Comparison of ENCODE assay signal across 9 mouse cellular contexts in the genomic region with DNA sequence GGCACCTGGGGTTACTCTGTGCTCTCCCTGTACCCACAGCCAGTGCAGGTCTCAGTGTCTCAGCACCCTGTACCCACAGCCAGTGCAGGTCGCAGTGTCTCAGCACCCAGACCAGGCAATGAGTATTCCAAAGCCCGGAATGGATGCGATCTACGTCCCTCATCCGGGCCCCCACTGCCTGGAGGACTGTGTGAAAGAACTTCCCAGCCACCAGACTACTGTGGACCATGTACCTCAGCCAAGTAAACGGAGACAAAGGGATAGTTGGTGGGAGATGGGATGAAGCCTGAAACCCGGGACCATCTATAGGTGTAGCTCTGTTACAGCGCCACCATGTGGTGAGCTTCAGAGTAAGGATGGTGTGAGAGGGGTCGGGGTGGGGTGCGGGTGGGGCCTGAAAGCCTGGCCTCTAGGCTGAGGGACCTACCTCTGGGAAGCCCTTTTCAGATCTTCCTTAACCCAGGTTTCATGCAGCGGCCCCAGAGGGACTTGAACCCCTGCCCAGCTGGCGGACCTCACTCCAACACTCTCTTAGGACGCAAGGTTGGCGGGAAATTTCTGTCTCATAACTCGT. TPM values are rescaled to one million over a fixed set of nuclear protein-coding genes. Genes with fewer than 3 reads are reported as not detected.
DNase-seq lines count a peak whose midpoint lies in the region; ATAC-seq and TF ChIP-seq lines count a peak whose summit lies in the region.
"Had no signal": no experiment of that assay in that cellular context is flagged by ENCODE, and none has a peak within 500 bp of the region (broad histone marks: within the 10 kb centered on the region; RNA-seq: fewer than 3 reads in every experiment).

No protein-coding gene starts in this region.

- intact Hi-C loops in heart, postnatal 36 days (cut with DNase I) = loop anchor here (2.0 to 10.0 kb wide), 5 partner anchors 40 to 664 kb away; no protein-coding TSS in a partner anchor
- intact Hi-C loops in gastrocnemius, postnatal 14 days (cut with DNase I; ENCODE audit: low total_unique reads) = loop anchor here (5.0 kb wide), 1 partner anchor 149 kb away; no protein-coding TSS in a partner anchor

- H3K36me3 ChIP-seq in heart, embryonic 10.5 days = no peaks in the 10 kb centered on the region
- no peaks in the 10 kb centered on the region for H3K36me3 ChIP-seq in limb, embryonic 12.5 days
- H3K36me3 ChIP-seq: limb, embryonic 13.5 days had no signal

- no peak overlapping the region for H3K4me2 ChIP-seq in limb, embryonic 12.5 days

- peak; percentile 29; the same call in 1 of the 2 replicates for TF ChIP-seq CTCF in brain, embryonic 14.5 days (IDR thresholded peaks at IDR 0.05; ENCODE audit: borderline replicate concordance, extremely low read depth, insufficient read depth, insufficient read length)

- H3K4me1 ChIP-seq in heart, embryonic 10.5 days = peaks cover 14% of the 10 kb centered on the region
- H3K4me1 ChIP-seq in limb, embryonic 12.5 days (replicated peaks) = peaks cover 6% of the 10 kb centered on the region; the same call in 1 of the 2 replicates

- H3K9ac ChIP-seq in limb, embryonic 12.5 days (replicated peaks) = no peak overlapping the region
- H3K9ac ChIP-seq: limb, embryonic 13.5 days had no signal

- DNase-seq in heart, embryonic 10.5 days (ENCODE audit: low spot score) = no peak
- no peak for DNase-seq in heart, postnatal 36 days
- DNase-seq in 416B (ENCODE audit: low read depth) (peak; percentile 52), adipocyte (ENCODE audit: low spot score) (no peak)
- DNase-seq in brain, embryonic 14.5 days (ENCODE audit: low read depth) = no peak
- DNase-seq in gastrocnemius, postnatal 14 days = no peak

- 0 out of 2 replicates have a peak overlapping the region, but pooled peaks have one; percentile 70 for H3K27ac ChIP-seq in heart, embryonic 10.5 days
- H3K27ac ChIP-seq in limb, embryonic 12.5 days = no peak overlapping the region
- H3K27ac ChIP-seq: limb, embryonic 13.5 days had no signal

- TF ChIP-seq POLR2A in brain, embryonic 14.5 days (IDR thresholded peaks at IDR 0.05; ENCODE audit: borderline replicate concordance, extremely low read depth, insufficient read depth, insufficient read length, poor library complexity, severe bottlenecking) = no peak

- no peak overlapping the region; the same call in 1 of the 2 replicates for H3K4me3 ChIP-seq in heart, embryonic 10.5 days
- no peak overlapping the region for H3K4me3 ChIP-seq in limb, embryonic 12.5 days (replicated peaks)
- H3K4me3 ChIP-seq: limb, embryonic 13.5 days had no signal

- peak; percentile 49; the same call in 1 of the 2 replicates for ATAC-seq in limb, embryonic 12.5 days (ENCODE audit: insufficient number of reproducible peaks, insufficient read depth, low FRiP score, low TSS enrichment, low read depth)
- no peak for ATAC-seq in monocyte, adult 5-6 weeks (replicated peaks; ENCODE audit: insufficient number of reproducible peaks, low FRiP score, low TSS enrichment, poor library complexity, severe bottlenecking)

- WGBS in heart, embryonic 10.5 days = 41% methylated on average over 15 of the region's 15 CpGs
- WGBS in limb, embryonic 12.5 days = 50% methylated on average over 15 of the region's 15 CpGs

- peaks cover 8% of the 10 kb centered on the region; the same call in 1 of the 2 replicates for H3K27me3 ChIP-seq in heart, embryonic 10.5 days (ENCODE audit: insufficient read depth, poor library complexity, severe bottlenecking)
- H3K27me3 ChIP-seq in limb, embryonic 12.5 days = no peaks in the 10 kb centered on the region

- H3K9me3 ChIP-seq in heart, embryonic 10.5 days = no peaks in the 10 kb centered on the region
- no peaks in the 10 kb centered on the region for H3K9me3 ChIP-seq in limb, embryonic 12.5 days
- H3K9me3 ChIP-seq: limb, embryonic 13.5 days had no signal

RNA-seq across cellular contexts. Expression of a gene that starts 38.0 kb away (rescaled TPM):
- 126 and 128 TPM in 2 replicates for polyA plus RNA-seq in heart, embryonic 10.5 days (2016; fragmentation: Nextera tagmentation; extraction: Ambion mirVana)
- total RNA-seq in heart, postnatal 36 days (2021) = 10 to 100 TPM; 24.5 to 27.8 TPM
- 24.0 and 31.2 TPM in 2 replicates for polyA plus RNA-seq in brain, embryonic 14.5 days (2012; rRNA removed)
- 140 and 142 TPM in 2 replicates for polyA plus RNA-seq in limb, embryonic 12.5 days (2016; fragmentation: Nextera tagmentation; extraction: Ambion mirVana)
- 183 to 196 TPM (median 191 TPM) in 3 replicates for total RNA-seq in monocyte, adult 5-6 weeks (2017)
- 10 to 100 TPM; 24.6 to 26.8 TPM for total RNA-seq in gastrocnemius, postnatal 14 days (2021)
